Mouse (Mus musculus): ENCODE results near the gene Prss36.
"Not testable (repeated sequence)": the region's sequence is repeated elsewhere in the genome, so short reads cannot be mapped to it uniquely, and the experiment has no call there.

Prss36 gene

GRCm38 (mm10) chr7:127899997-127900396 lies 46.5 kb downstream of the Prss36 start:
- no peak for DNase-seq

GRCm38 (mm10) chr7:127898179-127898956 lies 48.2 kb downstream of the Prss36 start:
- peak; percentile 52 for DNase-seq

GRCm38 (mm10) chr7:127897542-127897941 lies 49.0 kb downstream of the Prss36 start:
- DNase-seq: no peak

GRCm38 (mm10) chr7:127896384-127896783 lies 50.1 kb downstream of the Prss36 start:
- DNase-seq: peak; percentile 77

- DNase-seq: not testable (repeated sequence)
Measured at GRCm38 (mm10) chr7:127895891-127896290, 50.6 kb downstream of the Prss36 start.

GRCm38 (mm10) chr7:127895442-127895841 lies 51.1 kb downstream of the Prss36 start, which contains the start of the genes Gm21974 and Vkorc1:
Gene Gm21974, minus strand, starts transcription at chr7:127895454.
Gene Vkorc1, minus strand, starts transcription at chr7:127895617.
- DNase-seq: peak; percentile 98

- DNase-seq: no peak
Measured at GRCm38 (mm10) chr7:127894480-127894879, 52.0 kb downstream of the Prss36 start.

GRCm38 (mm10) chr7:127890798-127891197 lies 55.7 kb downstream of the Prss36 start, which contains the start of gene Prss53:
Gene Prss53, minus strand, starts transcription at chr7:127890970.
- peak; percentile 80 for DNase-seq

- DNase-seq: no peak
Measured at GRCm38 (mm10) chr7:127888821-127889220, 57.7 kb downstream of the Prss36 start.

GRCm38 (mm10) chr7:127887781-127888180 lies 58.7 kb downstream of the Prss36 start:
- no peak for DNase-seq

GRCm38 (mm10) chr7:127887191-127887590 lies 59.3 kb downstream of the Prss36 start:
- DNase-seq: no peak

GRCm38 (mm10) chr7:127886551-127886950 lies 60.0 kb downstream of the Prss36 start:
- no peak for DNase-seq

GRCm38 (mm10) chr7:127885951-127886350 lies 60.6 kb downstream of the Prss36 start:
- peak; percentile 77 for DNase-seq

All from kidney, postnatal 10 days (tissue).